Mouse (Mus musculus): ENCODE results near the gene Daam2.
A peak's percentile ranks its signal among the peaks of the same experiment; 100 is the strongest.

Gene Daam2

DNA sequence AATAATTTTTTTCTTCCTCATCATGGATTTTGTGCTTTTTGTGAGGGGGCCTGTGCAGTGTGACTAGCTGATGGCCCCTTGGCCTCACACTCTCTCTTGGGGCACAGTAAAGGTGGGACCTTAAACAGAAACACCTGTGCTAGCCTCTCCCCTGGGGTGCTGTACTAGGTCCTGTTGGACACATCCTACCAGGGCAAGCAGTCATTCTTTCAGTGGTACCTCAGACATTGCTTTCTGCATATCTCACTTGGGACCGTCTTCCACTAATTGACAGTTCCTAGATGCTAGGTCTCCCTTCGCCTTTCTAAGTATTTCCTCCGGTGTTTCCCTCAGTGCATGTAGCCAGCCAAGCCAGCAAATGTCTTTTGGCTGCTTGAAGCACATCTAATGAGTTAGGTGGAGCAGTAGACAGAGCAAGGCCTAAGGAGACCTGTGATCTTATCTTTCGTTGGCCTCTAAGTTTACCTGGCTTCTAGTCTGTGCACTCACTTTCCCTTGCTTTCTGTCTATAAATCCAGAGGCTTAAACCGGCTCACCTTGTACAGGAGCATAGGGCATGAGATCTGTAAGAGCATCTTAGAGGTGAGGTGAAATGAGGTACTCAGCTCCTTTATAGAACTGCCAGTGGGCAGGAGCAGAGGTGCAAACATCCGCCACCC, 134.5 kb downstream of the Daam2 start:
- DNase-seq: peak; percentile 16 to 24

DNA sequence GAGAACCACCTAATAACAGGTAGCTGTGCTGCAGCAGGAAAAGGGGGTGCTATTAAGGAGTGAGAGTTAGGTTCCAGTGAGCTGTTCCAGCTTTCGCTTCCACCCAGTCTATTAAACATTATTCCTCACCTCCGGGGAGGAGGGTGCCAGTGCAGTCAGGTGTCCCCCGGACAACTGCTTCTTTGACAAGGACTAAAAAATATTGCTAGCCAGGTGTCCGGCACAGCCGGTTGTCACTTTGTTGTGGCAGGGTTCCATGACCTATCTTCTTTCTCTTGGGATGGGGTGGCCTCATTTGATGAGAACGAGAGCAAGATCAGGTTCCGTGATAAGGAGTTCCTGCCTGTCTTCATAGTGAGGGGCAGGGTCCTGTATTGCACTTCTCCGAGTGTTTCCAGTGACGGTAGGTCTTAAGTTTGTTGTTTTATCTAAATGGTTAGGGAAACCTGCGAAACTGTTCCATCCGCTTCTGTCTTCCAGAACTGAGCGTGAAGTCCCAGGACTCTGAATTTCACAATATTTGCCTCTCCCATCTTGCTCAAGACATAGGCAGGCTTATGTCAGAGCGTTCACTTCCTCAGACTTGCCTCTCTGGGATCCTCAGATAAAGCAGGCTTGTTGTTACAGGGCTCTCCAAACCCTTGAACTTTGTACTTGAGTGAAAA, 135.3 kb downstream of the Daam2 start:
- peak; percentile 60 to 65 for DNase-seq

DNA sequence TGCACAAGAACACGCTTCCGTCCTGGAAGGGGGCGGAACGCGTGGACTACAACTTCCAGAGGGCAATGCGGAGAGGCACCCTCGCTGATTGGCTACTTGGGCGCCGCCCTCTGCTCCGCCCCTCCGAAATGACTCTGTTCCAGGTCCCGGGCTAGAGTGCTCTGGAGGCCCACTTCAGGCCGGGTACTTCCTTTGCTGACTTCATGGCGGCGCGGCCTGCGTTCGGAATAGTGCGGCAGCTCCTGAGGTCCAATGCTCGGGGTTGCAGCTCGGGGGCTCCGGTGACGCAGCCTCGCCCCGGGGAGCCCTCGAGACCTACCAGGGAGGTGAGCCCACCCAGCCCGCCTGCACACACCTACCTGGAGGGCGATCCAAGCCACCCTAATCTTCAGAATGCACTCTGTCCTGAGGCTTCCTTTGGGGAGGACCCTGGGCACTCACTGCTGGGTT, 135.9 kb downstream of the Daam2 start, which contains the start of gene Mocs1:
TSS of gene Mocs1 (plus strand) at position 124 of the 450 bp plus-strand sequence.
- peak; percentile 92 to 94 for DNase-seq

DNA sequence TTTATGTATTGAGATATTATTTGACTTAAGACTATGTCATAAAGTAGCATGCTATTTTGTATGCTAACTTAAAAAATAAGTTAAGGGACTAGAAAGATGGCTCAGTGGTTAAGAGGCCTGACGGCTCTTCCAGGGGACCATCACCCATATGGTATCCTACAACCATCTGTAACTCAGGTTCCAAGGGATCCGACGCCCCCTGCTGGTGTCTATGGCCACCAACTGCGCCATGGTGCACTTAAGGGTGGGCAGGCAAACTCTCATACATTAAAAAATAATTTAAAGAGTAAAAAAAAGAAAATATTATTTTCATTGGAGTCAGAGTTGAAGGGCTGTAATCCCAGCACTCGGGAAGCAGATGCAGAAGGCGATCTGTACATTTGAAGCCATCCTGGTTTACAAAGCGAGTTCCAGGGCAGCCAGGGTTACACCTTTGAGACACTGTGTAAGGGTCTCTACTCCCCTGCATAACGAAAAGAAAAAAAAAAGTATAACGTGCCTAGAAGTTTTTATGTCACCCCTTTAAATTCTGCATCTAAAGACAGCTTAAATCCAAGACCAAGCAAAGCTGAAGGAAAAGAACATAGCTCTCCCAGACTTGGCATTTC, 136.4 kb downstream of the Daam2 start:
- peak in 1 of 2 experiments; percentile 50 for DNase-seq

DNA sequence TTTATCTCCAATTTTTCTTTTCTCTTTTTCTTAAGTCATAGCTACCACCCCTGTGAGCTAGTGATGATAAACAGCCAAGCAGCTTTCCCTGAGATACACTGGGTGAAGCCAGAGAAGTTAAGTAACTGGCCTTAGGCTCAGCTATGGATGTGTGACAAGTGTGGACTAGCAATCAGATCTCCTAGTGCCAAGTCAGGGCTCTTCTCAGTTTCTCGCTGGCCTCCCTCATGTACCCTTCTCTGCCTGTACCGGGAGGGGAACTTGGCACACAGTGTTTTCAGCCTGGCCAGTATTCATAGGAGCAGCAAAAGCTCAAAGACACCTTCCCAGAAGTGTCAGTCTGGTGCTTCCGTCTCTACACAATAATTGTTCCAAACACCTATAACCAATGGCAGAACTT, 140.3 kb downstream of the Daam2 start:
- DNase-seq: no peak

DNA sequence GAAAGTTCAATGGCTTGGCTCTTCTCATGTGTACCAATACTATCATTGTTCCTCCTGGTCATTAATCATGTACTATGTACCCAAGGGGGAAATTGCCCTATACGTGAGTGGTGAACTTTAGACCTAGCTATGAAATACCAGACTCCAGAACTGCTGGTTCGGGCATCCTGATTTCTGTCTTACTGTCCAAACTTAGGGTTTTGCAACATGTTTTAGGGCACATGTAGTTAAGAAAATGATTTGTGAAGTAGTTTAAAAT, 141.1 kb downstream of the Daam2 start:
- DNase-seq: no peak

DNA sequence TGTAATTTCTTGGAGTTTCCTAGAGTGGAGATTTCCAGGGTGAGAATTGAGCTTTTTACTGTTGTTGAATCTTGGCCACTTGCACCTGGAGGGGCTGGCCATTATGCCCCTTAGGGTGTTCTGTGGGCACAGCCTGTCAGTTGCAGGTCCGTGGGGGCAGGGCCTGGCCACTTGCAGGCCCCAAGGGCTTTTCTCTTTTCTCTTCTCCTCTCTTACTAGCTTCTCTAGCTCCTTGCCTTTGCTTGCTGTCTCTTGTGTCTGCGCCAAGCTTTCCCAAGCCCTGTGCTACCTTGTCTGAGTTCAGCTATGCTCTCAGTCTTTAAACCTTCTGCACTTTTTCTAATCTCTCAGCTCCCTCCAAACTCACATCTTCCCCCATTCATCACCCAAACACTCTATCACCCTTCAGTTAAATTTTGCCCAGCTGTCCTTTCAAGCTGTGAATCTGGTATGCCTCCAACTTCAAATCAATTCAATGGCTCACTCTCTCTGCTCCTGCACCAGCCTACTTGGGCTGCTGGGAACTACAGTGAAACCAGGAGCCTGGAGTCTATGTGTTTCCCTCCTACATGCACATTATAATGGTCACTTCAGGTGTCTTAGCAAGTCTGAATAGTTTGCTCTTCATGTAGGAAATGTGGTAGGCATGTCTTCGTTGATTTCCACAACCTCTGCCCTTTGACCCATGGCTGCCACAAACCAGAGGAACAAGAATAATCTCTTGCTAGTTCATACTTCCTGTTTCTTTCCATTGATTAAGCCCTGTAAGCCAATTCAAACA, 141.7 kb downstream of the Daam2 start:
- DNase-seq: no peak

DNA sequence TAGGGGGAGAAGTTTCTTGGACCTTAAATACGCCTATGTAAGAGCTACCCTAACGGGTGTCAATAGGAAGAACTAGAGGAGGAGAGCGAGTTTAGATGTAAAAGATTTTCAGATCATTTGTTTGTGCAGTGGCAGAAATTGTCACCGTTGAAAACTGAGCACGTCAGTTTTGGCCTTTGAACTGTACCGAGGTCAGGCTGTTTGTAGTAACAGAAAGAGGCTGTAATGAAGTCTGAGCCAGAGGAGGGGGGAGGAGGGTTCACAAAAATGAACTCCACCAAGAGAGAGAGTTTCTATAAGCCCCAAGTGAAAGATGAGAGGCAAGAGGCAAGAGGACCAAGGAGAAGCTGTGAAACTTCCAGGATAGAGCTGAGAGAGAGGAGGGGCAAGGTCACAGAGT, 144.3 kb downstream of the Daam2 start:
- no peak for DNase-seq

DNA sequence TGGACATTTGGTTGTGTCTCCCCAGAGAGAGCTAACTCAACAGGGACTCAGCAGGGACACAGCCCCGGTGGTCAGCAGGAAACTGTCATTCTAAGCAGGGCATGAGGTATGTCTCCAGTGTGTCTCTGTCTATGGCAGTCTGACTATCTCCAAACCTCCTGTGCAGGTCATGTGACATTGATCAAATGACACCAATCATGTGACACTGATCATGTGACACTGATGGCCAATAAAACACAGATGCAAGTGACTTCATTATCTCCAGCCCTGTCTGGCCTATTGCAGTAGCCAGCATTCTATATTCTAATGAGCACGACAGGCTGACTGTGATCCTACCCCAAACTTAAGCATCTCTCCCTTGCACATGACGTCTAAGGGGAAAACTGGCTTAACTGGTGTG, 147.9 kb downstream of the Daam2 start:
- no peak for DNase-seq

DNA sequence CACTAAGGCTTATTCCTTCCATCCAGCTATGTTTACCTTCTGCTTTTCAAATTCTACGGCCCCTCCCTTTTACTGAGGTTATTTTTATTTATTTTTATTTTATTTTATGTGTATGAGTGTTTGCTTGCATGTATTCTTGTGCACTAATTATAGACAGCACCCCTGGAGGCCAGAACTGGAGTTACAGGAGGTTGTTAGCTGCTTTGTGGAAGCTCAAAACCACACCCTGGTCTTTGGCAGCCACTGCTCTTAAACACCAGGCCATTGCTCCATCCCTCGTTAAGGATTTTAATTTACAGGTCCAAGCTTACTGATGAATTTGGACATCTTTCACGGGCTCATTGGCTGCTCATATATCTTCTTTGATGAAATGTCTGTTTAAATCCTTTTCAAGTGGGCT, 150.6 kb downstream of the Daam2 start:
- peak in 1 of 2 experiments; percentile 38 for DNase-seq

DNA sequence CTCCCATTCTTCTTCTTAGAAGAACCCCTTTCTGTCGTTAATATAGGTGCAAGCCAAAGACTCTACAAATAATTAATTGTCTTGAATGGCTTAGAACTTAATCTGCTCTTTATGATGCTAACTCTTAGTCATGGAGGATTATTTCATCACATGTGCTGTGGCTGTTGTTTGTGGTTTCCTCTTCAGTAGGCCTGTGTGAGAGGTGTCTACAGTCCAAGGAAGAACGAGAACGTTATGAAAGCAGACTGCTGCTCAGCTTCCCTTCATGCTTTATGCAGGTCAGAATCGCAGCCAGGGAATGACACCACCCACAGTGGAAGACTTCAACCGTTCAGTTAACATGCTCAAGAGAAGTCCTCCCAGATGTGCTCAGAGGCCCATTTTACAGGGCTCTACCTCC, 151.2 kb downstream of the Daam2 start:
- no peak for DNase-seq
